Mouse (Mus musculus) forebrain, embryonic 12.5 days (tissue): ENCODE measurements around the gene Car9. TPM values are rescaled to one million over a fixed set of nuclear protein-coding genes. Genes with fewer than 3 reads are reported as not detected.

ENCODE experiments used
- ATAC-seq: fragments of 200-750 bp; cut with Nextera tagmentation; 2 replicates; pipeline ENCODE4 v1.8.0; 2017; ENCODE audit warnings: moderate TSS enrichment; ENCODE audit not compliant: low FRiP score
- H3K27ac ChIP-seq: fragments of 300-500 bp; sonication (generic); 2 replicates; pipeline ENCODE4 v1.5.1; 2016; ENCODE audit warnings: mild to moderate bottlenecking
- H3K27me3 ChIP-seq: fragments of 300-500 bp; sonication (generic); 2 replicates; pipeline ENCODE4 v1.6.1; 2016; ENCODE audit warnings: mild to moderate bottlenecking
- H3K36me3 ChIP-seq: fragments of 300-500 bp; sonication (generic); replicated peaks from 2 replicates; pipeline ENCODE4 v1.6.1; 2016; ENCODE audit warnings: mild to moderate bottlenecking
- H3K4me1 ChIP-seq: fragments of 300-500 bp; sonication (generic); 2 replicates; pipeline ENCODE4 v1.6.1; 2016
- H3K4me2 ChIP-seq: fragments of 300-500 bp; sonication (generic); 2 replicates; pipeline ENCODE4 v1.6.1; 2016; ENCODE audit warnings: mild to moderate bottlenecking, moderate library complexity
- H3K4me3 ChIP-seq: fragments of 300-500 bp; sonication (generic); replicated peaks from 2 replicates; pipeline ENCODE4 v1.5.1; 2016; ENCODE audit warnings: mild to moderate bottlenecking
- H3K9ac ChIP-seq: fragments of 300-500 bp; sonication (generic); 2 replicates; pipeline ENCODE4 v1.6.1; 2016; ENCODE audit warnings: mild to moderate bottlenecking
- H3K9me3 ChIP-seq: fragments of 300-500 bp; sonication (generic); 2 replicates; pipeline ENCODE4 v1.6.1; 2016
- WGBS: fragments of 180-500 bp; shearing (Covaris S2); methylation state at CpG from one replicate; pipeline ENCODE4 v1.1.7; 2016; 5-methylcytosine and 5-hydroxymethylcytosine counted together
- polyA plus RNA-seq: library from polyadenylated mRNA; unstranded; fragments of >200 nt; fragmentation: Nextera tagmentation; extraction: Ambion mirVana; gene quantifications from 2 replicates; pipeline ENCODE4 v1.2.1, GENCODE M21; 2016

Gene Car9
- polyA plus RNA-seq, 1 experiment from 2014 or later, result 0.27 TPM

DNA sequence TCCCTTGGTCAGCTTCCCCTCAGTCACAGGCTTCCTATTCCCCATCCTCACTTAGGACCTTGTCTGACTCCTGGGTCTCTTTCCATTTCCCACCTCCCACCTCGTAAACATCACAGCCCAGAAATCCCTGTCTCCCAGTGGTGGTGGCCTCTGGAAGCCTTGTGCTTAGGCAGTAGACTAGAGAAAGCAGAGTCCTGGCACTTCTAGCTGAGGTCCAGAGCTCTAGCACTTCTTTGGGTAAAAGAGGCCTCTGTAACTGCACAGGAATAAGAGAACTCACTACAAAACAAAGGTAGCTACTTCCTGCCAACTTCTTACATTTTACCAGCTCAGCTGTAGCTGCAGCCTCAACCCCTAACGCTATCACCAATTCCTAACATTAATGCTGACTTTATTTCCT, 54.2 kb downstream of the Car9 start:
- Histone ChIP-seq H3K4me3 (peak overlapping the region; percentile 86), H3K4me1 (peaks cover 58% of the 10 kb centered on the region), H3K27me3 (no peaks in the 10 kb centered on the region), H3K9me3 (no peaks in the 10 kb centered on the region), H3K4me2 (peak overlapping the region; percentile 86), H3K36me3 (peaks cover 28% of the 10 kb centered on the region), H3K27ac (no peak overlapping the region), H3K9ac (peak overlapping the region; percentile 95)
- 34% methylated on average over 2 of the region's 2 CpGs for WGBS
- no peak for ATAC-seq

DNA sequence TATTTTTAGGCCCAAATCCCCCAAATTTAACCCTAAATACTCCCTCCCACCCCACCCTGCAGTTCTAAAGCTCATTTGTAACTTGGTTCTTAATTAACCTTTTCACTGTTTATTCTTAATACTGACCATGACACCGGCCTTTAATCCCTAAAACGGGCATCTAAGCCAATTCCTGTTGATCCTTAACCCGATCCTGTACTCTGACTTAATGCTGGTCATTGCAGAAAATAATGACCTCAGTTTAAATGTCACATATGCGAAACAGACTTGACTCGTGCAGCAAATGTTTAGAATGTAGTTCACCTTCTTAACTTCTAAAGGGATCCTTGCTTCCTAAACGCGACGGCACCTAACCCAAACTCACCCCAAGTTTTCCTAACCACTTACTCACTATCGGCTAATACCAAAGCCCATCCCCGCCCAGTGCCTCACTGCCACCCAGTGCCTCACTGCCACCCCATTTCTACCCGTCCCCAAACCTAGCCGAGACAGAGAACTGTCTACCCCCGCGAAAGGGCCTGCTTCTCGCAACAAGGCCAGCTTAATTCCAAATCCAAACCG, 54.8 kb downstream of the Car9 start:
- peak; percentile 58 for ATAC-seq
- Histone ChIP-seq H3K4me2 (peak overlapping the region; percentile 86), H3K9ac (peak overlapping the region; percentile 95), H3K27me3 (no peaks in the 10 kb centered on the region), H3K27ac (peak overlapping the region; percentile 98), H3K4me1 (peaks cover 58% of the 10 kb centered on the region), H3K9me3 (no peaks in the 10 kb centered on the region), H3K36me3 (peaks cover 28% of the 10 kb centered on the region), H3K4me3 (peak overlapping the region; percentile 86)
- WGBS, result 2% methylated on average over 16 of the region's 16 CpGs

DNA sequence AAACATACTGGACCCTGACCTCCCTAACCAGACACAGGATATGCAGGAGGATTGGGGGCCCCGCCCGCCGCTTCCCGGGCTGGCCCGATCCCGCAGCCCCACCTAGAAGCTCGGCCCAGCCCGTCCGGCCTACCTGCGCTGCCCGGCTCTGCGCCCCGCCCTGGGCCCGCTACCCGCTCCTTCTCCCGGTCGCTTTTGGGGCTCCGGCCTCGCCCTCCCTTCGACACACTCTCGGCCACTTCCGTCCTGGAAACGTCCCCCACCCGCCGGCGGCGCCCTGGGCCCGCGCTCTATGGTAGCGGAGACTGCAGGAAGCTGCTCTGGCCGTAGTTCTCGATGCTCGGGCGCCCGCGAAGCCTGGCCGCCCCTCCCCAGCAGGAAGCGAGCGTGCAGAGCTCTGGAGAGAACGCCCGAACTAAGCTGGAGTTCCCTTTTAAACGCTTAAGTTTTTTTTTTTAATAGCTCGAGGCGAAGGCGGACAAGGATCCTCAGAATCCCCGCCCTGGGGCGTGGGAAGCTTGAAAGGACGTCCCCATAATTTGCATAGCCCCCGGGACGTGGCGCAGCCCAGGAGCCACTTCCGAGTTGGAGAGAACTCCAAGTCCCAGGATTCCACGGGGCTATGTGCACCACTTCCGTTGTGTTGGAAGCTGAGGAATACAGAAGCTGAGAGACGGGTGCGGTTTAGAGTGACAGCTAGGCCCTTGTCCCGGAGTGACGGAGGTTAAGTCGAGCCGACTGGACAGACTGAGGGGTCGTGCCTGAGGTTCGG, 55.4 kb downstream of the Car9 start, which contains the start of the genes Creb3 and Tln1:
Creb3 (plus strand) TSS at position 336 of the 772 bp plus-strand sequence.
Tln1 (minus strand) TSS at position 695 of the 772 bp plus-strand sequence.
- ATAC-seq, result peak; percentile 96
- WGBS, result under 1% methylated on average over 55 of the region's 62 CpGs
- H3K9me3 ChIP-seq, result no peaks in the 10 kb centered on the region
- H3K4me2 ChIP-seq, result peak within 1 kb of the TSS; percentile 86
- H3K27me3 ChIP-seq, result no peaks in the 10 kb centered on the region
- peak within 1 kb of the TSS; percentile 98 for H3K27ac ChIP-seq
- H3K4me1 ChIP-seq, result peaks cover 57% of the 10 kb centered on the region
- H3K36me3 ChIP-seq, result peaks cover 34% of the 10 kb centered on the region
- peak within 1 kb of the TSS; percentile 95 for H3K9ac ChIP-seq
- H3K4me3 ChIP-seq, result peak within 1 kb of the TSS; percentile 86

DNA sequence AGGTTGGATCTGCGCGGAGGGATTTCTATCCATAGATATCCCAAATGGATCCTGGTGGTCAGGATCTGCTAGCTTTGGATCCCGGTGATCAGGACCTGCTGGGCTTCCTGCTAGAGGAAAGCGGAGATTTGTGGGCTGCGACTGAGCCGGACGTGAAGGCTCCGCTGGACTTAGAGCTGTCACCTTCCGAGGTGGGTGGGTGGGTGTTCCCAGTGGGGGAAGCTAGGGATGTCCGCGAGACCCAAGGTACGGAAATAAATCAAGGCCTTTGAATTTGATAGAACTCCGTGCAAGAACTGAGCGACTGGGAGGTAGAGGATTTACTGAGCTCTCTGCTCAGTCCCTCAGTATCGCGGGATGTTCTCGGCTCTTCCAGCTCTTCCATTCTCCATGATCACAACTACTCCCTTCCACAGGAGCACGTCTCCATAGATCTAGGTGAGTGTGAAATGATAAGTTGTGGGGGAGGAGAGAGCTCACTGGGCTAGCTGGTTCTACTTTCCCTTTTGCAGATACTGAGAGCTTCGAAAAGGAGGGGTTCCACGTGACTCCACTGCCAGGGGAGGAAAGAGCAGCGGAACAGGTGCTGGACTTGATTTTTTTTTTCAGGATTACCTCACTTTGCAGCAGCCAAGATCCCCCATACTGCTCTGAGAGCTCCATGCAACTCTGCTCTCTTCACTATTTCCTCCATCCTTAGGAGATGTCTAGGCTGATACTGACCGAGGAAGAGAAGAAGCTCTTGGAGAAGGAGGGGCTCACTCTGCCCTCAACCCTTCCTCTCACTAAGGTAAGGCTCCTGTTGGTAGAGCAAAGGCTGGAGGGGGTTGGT, 56.2 kb downstream of the Car9 start:
- Histone ChIP-seq H3K9ac (peak overlapping the region; percentile 95), H3K4me2 (peak overlapping the region; percentile 86), H3K4me1 (peaks cover 49% of the 10 kb centered on the region), H3K27me3 (no peaks in the 10 kb centered on the region), H3K4me3 (peak overlapping the region; percentile 86), H3K36me3 (peaks cover 42% of the 10 kb centered on the region), H3K27ac (peak overlapping the region; percentile 98), H3K9me3 (no peaks in the 10 kb centered on the region)
- WGBS, result 10% methylated on average over 22 of the region's 22 CpGs
- peak; percentile 6; the same call in 1 of the 2 replicates for ATAC-seq

Other genes starting within 250 kb of the Car9 start
- 0.40 and 0.42 TPM in 2 replicates for gene Atp8b5, start 239.8 kb upstream of the Car9 start, polyA plus RNA-seq
- gene Rusc2, start 125.0 kb upstream of the Car9 start, polyA plus RNA-seq, result 37.6 and 44.9 TPM in 2 replicates
- gene Fam166b, start 77.8 kb upstream of the Car9 start, polyA plus RNA-seq, result 0.23 TPM in 1 of 2 replicates, not detected in the other
- gene Tesk1, start 65.0 kb upstream of the Car9 start, polyA plus RNA-seq, result 10.5 and 12.6 TPM in 2 replicates
- gene Cd72, start 52.3 kb upstream of the Car9 start, polyA plus RNA-seq, result 2.9 and 3.8 TPM in 2 replicates
- not detected in 2 replicates for gene Sit1, start 23.2 kb upstream of the Car9 start, polyA plus RNA-seq
- gene Ccdc107, start 14.1 kb upstream of the Car9 start, polyA plus RNA-seq, result 44.7 and 45.8 TPM in 2 replicates
- 45.8 and 50.3 TPM in 2 replicates for gene Arhgef39, start 7.3 kb upstream of the Car9 start, polyA plus RNA-seq
- 36.5 and 40.2 TPM in 2 replicates for gene Tpm2, start 16.8 kb downstream of the Car9 start, polyA plus RNA-seq
- gene Creb3, start 55.4 kb downstream of the Car9 start, polyA plus RNA-seq, result 45.3 and 46.2 TPM in 2 replicates
- 54.5 and 55.9 TPM in 2 replicates for gene Tln1, start 55.7 kb downstream of the Car9 start, polyA plus RNA-seq
- gene Rgp1, start 71.7 kb downstream of the Car9 start, polyA plus RNA-seq, result 29.9 and 30.9 TPM in 2 replicates
- gene Gba2, start 71.9 kb downstream of the Car9 start, polyA plus RNA-seq, result 43.7 and 48.2 TPM in 2 replicates
- gene Msmp, start 77.5 kb downstream of the Car9 start, polyA plus RNA-seq, result 0.89 and 3.5 TPM in 2 replicates
- gene Npr2, start 125.0 kb downstream of the Car9 start, polyA plus RNA-seq, result 11.6 and 14.9 TPM in 2 replicates
- gene Spag8, start 146.6 kb downstream of the Car9 start, polyA plus RNA-seq, result 4.3 and 4.6 TPM in 2 replicates
- 69.5 and 71.2 TPM in 2 replicates for gene Hint2, start 149.5 kb downstream of the Car9 start, polyA plus RNA-seq
- 12.8 and 13.1 TPM in 2 replicates for gene Tmem8b, start 162.0 kb downstream of the Car9 start, polyA plus RNA-seq
- 2.8 and 3.3 TPM in 2 replicates for gene Fam221b, start 162.2 kb downstream of the Car9 start, polyA plus RNA-seq
- not detected in 2 replicates for gene Olfr70, start 193.8 kb downstream of the Car9 start, polyA plus RNA-seq
- gene Olfr71, start 203.3 kb downstream of the Car9 start, polyA plus RNA-seq, result 0.09 TPM in 1 of 2 replicates, not detected in the other
- gene Hrct1, start 220.2 kb downstream of the Car9 start, polyA plus RNA-seq, result 0.13 TPM in 1 of 2 replicates, not detected in the other
- not detected in 2 replicates for gene Spaar, start 223.1 kb downstream of the Car9 start, polyA plus RNA-seq